Mouse (Mus musculus) testis, adult 2 months (tissue): ENCODE data around the gene Iqce. TPM values are rescaled to one million over a fixed set of nuclear protein-coding genes. Genes with fewer than 3 reads are reported as not detected.

Experiments
- H3K27ac ChIP-seq: fragments of 200-500 bp; 2 replicates; pipeline ENCODE4 v1.5.1; 2012; ENCODE audit warnings: low read depth, low read length; ENCODE audit not compliant: control insufficient read depth, insufficient read depth
- H3K27me3 ChIP-seq: fragments of 200-500 bp; 2 replicates; pipeline ENCODE4 v1.6.1; 2012; ENCODE audit warnings: mild to moderate bottlenecking, low read length, moderate library complexity; ENCODE audit not compliant: control insufficient read depth, insufficient read depth
- H3K36me3 ChIP-seq: fragments of 200-500 bp; 2 replicates; pipeline ENCODE4 v1.6.1; 2012; ENCODE audit warnings: mild to moderate bottlenecking, low read length; ENCODE audit not compliant: control insufficient read depth, insufficient read depth
- H3K4me1 ChIP-seq: fragments of 200-500 bp; 2 replicates; pipeline ENCODE4 v1.6.1; 2012; ENCODE audit warnings: low read length; ENCODE audit not compliant: control insufficient read depth, insufficient read depth
- H3K4me3 ChIP-seq: fragments of 200-500 bp; 2 replicates; pipeline ENCODE4 v1.5.1; 2012; ENCODE audit warnings: low read depth, mild to moderate bottlenecking, low read length, moderate library complexity, mixed read lengths; ENCODE audit not compliant: control insufficient read depth
- CTCF ChIP-seq: fragments of 200-500 bp; IDR thresholded peaks from 2 replicates; pipeline ENCODE4 v1.5.1; 2012; ENCODE audit warnings: low read depth, mild to moderate bottlenecking, inconsistent platforms, low read length, moderate library complexity; ENCODE audit not compliant: control insufficient read depth, insufficient read depth, insufficient replicate concordance
- POLR2A ChIP-seq: fragments of 200-500 bp; IDR thresholded peaks from 2 replicates; pipeline ENCODE4 v1.6.1; 2012; ENCODE audit warnings: low read depth, mild to moderate bottlenecking, inconsistent platforms, low read length, moderate library complexity; ENCODE audit not compliant: control insufficient read depth
- polyA plus RNA-seq: library from polyadenylated mRNA; depleted of rRNA; stranded (reverse); fragments of >200 nt; gene quantifications from 2 replicates; pipeline ENCODE4 v1.2.3, GENCODE M21; 2012

Gene Iqce
- polyA plus RNA-seq, 1 experiment = 126 TPM

DNA sequence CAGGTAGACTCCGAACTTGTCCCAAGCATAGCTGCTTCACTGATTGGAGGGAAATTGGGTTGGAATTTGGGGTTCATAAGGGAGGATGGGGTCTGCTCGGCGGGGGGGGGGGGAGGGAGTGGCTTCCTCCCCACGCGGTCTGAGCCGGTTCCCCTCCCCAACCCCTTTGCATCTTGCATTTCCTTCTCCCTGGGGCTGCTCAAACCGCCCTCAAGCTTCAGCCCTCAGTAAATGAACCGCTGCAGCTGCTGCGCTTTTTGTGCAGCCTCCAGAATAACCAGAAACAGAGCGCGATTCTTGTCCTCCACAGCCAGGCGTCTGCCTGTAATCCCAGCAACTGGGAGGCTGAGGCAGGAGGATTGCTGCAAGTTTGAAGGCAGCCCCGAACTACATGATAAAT lies 34.0 kb upstream of the Iqce start:
- Histone ChIP-seq H3K27me3 (no peaks in the 10 kb centered on the region), H3K4me3 (0 out of 2 replicates have a peak overlapping the region, but pooled peaks have one; percentile 9), H3K27ac (no peak overlapping the region), H3K36me3 (no peaks in the 10 kb centered on the region), H3K4me1 (peaks cover 20% of the 10 kb centered on the region)
- TF ChIP-seq POLR2A (no peak), CTCF (no peak)

DNA sequence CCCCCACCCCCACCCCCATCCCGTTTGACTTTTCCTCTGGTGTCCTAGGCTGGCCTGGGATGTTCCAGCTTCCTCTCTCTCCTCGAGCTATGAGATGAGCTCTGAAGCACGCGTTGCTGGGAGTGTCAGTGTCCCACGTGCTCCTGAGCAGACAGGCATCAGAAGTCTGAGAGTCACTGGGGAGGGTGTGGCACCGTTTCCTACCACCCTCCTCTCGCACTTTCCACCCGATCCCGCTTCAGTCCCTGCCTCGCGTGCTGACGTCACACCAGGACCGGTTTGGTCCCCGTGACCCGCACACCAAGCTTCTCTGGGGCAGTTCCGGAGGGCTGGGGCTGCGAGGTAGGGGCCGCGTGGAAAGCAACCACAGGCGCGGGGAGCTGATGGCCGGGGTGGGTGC lies 33.1 kb upstream of the Iqce start:
- Histone ChIP-seq H3K4me1 (peaks cover 20% of the 10 kb centered on the region), H3K27me3 (no peaks in the 10 kb centered on the region), H3K4me3 (peak overlapping the region; percentile 46), H3K36me3 (no peaks in the 10 kb centered on the region), H3K27ac (no peak overlapping the region)
- TF ChIP-seq POLR2A (no peak), CTCF (no peak)

DNA sequence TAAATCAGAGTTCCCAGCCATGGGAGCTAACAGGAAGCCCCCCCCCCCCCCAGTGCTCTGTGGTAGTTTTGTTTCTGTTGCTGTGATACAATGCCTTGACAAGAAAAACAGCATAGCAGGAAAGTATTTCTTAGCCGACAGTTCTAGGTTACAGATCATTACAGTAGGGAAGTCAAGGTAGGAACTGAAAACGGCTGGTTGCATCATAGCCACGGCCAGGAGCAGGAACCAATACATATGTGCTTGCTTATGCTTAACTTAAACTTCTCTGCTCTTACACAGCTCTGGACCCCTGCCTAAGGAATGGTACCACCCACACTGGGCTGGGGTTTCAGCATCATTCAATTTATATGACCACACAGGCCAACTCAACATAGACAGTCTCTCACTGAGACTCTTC lies 31.2 kb upstream of the Iqce start:
- Histone ChIP-seq H3K36me3 (no peaks in the 10 kb centered on the region), H3K27me3 (no peaks in the 10 kb centered on the region), H3K4me3 (no peak overlapping the region), H3K27ac (no peak overlapping the region), H3K4me1 (peaks cover 18% of the 10 kb centered on the region)
- TF ChIP-seq CTCF = no peak
- no peak for TF ChIP-seq POLR2A

DNA sequence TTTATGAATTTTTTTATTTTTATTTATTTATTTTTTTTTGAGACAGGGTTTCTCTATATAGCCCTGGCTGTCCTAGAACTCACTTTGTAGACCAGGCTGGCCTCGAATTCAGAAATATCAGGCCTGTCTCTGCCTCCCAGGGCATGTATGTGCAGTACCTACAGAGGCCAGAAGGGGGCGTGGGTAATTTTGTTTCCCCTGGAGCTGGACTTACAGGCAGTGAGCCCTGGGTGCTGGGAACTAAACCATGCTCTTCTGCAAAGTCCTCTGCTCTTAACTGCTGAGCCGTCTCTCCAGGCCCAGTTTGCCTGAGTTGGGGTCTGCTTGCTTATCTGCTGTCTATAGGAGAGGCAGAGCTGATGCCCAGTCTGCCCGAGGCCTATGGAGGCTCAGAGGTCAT lies 30.0 kb upstream of the Iqce start:
- TF ChIP-seq CTCF (peak; percentile 71; the same call in 1 of the 2 replicates), POLR2A (no peak)
- Histone ChIP-seq H3K27ac (no peak overlapping the region), H3K27me3 (no peaks in the 10 kb centered on the region), H3K4me3 (no peak overlapping the region), H3K36me3 (no peaks in the 10 kb centered on the region), H3K4me1 (peaks cover 18% of the 10 kb centered on the region)

DNA sequence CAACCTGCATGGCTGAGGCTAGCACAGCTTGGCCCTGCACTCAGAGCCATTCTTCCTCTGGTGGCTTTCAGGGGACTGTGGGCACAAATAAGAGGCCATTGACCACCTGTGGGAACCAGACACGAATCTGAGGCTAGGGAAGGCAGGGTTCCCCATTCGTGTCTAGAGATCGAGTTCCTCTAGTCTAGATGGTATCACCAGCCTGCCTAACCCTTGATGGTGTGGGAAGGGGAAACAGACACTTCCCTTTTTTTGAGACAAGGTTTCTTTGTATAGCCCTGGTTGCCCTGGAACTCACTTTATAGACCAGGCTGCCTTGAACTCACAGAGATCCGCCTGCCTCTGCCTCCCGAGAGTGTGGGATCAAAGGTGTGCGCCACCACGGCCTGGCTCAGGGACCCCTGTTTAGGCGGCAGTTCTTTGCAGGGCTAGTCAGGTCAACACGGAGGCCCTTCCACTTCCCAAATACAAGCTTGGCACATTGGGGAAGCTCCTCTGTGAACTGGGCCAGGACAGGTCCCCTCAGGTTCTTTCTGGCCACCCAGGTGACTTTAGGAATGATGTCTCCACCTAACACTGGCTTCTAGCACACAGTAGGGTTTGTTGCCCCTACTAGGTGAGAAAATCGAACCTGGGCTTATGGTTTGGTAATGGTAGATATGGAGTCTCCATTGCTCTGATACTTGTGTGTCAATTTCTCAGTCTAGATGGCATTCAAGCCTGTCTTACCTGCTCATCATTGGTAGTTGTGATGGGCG lies 29.0 kb upstream of the Iqce start:
- peaks cover 14% of the 10 kb centered on the region for H3K4me1 ChIP-seq
- TF ChIP-seq POLR2A (no peak), CTCF (no peak)
- H3K27ac ChIP-seq = no peak overlapping the region
- H3K4me3 ChIP-seq = no peak overlapping the region
- H3K36me3 ChIP-seq = no peaks in the 10 kb centered on the region
- H3K27me3 ChIP-seq = no peaks in the 10 kb centered on the region

DNA sequence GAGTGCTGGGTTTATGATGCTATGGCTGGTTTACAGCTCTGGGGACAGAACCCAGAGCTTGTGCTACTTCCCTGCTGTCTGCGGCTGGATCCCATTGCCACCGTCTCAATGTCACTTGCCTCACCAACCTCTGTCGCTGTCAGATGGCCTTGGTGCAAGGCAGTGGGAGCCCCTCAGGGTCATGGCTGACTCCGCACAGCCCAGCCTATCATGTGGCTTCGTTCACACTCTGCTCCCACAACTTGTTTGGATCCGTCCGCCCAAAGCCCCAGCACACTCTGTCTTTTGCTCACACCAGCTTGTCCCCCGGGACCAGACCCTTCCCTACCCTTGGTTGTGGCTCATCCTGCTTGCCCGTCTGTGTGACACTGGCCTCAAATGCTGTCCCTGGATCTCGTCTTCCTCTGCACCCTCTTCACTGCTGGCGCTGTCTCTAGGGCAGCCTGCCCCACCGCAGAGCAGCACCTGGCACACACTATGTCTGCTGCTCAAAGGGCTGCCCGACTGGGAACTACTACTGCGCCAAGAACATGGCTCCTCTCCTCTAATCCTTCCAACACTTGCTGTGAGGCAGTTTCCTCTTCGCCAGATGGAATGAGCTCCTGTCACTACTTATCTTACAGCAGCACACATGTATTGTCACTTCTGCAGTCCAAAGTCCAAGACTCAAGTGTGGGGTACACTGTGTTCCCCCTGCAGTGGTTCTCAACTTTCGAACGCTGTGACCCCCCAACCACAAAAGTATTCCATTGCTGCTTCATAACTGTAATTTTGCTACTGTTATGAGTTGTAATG lies 25.0 kb upstream of the Iqce start:
- Histone ChIP-seq H3K4me1 (no peaks in the 10 kb centered on the region), H3K36me3 (no peaks in the 10 kb centered on the region), H3K27ac (no peak overlapping the region), H3K27me3 (no peaks in the 10 kb centered on the region), H3K4me3 (no peak overlapping the region)
- TF ChIP-seq CTCF (no peak), POLR2A (no peak)

DNA sequence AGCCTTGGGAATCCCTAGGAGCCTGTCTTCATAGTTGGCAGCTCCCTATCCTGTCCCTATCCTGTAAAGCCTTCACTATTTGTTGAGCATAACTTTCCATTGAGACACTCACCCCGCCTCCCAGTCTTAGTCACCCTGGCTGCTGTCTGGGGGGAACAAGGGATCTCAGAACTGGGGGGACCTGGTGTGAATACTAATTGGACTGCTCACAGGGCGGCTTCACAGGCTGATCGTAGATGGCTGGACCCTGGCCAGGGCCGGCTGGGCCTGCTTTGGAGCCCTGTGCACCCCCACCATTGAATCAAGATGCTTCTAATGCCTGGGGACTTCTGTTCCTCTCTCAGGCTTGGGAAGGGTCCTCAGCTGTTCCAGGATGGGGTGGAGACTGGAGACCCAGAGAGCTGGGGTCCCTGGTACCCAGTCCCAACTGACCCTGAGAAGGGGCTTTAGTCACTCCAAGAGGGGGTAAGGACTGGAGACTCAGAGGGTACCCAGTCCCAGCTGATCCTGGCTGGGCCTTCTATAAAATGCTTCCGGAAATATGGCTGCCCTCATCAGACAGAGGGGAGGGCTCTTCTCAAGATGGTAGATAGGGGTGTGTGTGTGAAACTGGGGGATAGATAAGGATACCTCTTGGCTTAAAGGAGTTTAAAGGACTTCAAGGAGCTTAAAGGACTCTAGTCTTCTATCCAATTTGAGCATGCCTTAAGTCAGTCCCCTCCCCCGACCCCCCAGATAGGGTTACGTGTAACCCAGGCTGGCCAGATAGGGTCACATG lies 24.1 kb upstream of the Iqce start:
- no peaks in the 10 kb centered on the region for H3K36me3 ChIP-seq
- TF ChIP-seq CTCF (no peak), POLR2A (no peak)
- H3K4me1 ChIP-seq = no peaks in the 10 kb centered on the region
- H3K27ac ChIP-seq = no peak overlapping the region
- H3K4me3 ChIP-seq = no peak overlapping the region
- H3K27me3 ChIP-seq = no peaks in the 10 kb centered on the region
